Mouse (Mus musculus) yolk sac, embryonic 10.5 days (tissue): ENCODE results near the gene Arih2.
"Not testable (repeated sequence)": the region's sequence is repeated elsewhere in the genome, so short reads cannot be mapped to it uniquely, and the experiment has no call there.

Experiments
- DNase-seq: peaks from one replicate; pipeline ENCODE4 v3.0.0-alpha.2; 2017; ENCODE audit warnings: low spot score

Arih2 gene

DNA sequence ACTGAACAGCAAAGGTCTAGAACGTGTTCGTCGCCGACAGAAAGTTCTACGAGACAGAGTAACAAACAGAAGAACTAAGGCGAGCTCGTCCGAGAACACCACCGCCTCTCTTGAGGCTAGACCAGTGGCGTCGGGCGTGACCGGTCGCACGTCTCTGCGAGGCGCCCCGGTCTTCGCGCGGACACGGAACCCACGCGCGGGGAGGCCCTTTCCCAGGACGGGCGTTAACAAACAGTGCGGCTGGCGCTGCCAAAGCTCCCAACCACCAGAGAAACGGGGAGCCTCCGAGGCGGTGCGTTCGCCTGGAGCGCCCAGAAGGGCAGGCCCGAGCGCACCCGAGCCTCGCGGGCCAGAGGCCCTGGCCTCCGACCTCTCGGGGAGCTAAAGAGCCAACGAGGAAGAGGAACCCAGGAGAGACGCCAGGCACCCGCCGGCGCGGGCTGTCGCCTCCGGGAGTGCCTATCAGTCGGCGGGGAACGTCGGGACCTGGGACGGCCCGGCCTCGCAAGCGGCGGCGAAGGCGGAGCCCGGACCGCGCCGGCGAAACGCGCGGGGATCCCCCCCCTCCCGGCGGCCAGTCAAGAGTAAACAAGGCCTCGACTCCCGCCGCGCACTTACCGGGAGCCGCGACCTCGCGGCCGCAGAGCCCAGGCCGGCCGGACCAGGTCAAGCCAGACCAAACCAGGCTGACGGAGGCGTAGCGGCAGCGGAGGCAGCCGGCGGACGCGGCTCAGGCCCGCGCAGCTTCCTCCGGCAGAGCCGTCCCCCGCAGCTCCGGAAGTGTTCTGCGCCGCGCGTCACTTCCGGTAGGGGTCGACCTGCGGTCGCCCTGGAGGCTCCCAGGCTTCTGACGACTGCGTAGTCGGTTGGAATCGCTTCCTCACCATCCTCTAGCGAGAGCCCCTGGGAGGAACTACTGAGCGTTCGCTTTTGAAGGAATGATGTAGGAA lies at the start of gene Arih2:
Arih2 (minus strand) TSS at position 776 of the 950 bp plus-strand sequence.
- DNase-seq = peak; percentile 91

DNA sequence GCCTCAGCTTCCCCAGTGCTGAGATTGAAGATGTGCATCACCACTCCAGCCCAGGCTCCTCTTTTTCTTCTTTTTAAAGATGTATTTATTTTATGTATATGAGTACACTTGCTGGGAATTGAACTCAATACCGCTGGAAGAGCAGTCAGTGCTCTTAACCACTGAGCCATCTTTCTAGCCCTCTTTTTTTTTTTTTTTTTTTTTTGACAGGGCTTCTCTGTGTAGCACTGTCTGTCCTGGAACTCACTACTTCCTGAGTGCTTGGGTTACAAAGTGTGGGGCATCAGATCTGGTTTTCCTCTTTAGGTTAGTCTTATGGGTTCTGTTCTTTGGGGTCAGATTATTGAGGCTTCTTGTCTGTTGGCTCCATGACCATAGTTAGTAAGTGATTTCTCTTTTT lies 45.3 kb upstream of the Arih2 start:
- no peak for DNase-seq

DNA sequence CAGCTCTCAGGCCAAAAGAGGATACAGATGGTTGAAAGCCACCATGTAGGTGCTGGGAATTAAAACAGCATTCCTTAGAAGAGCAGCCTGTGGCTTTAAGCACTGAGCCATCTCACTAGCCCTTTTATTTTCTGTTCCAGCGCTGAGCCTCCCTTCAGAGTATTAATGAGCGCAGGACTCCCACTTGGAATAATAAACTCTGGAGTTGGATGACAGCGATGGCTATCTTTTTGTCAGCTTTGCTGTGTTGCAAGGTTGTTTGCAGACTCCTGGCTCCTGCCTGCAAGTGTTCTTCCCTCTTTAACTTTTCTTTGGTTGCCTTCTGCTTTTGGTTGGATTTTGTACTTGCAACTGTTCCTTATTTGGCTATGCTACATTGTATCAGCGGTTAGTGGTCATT lies 44.8 kb upstream of the Arih2 start:
- no peak for DNase-seq

DNA sequence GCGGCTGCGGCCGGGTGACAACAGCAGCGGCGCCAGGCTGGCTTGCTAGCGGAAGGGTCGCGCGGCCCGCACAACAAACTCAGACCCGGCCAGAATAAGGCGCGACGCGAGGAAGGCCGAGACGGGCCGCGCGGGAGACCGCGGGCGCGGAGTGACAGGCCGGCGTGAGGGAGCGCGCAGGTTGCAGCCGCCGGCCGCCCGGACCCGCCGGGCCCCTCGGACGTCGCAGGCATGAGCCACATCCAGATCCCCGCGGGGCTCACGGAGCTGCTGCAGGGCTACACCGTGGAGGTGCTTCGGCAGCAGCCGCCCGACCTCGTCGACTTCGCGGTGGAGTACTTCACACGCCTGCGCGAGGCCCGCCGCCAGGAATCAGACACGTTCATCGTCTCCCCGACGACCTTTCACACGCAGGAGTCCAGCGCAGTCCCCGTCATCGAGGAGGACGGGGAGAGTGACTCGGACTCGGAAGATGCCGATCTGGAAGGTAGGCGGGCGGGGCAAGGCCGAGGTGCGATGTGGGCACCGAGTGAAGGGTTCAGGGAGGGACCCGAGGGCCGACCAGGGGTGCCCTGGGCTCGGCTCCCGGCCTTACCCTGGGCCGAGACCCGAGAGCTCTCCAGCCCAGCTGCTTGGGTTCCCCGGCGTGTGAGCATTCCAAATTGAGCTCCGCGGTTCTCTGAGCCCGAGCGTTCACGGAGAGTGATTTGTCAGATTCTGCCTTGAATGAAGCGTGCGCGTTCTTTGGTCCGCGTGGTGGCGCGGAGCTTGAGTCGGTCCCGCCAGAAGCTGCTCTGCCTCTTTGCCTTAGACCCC lies 43.2 kb upstream of the Arih2 start:
- peak; percentile 63 for DNase-seq

DNA sequence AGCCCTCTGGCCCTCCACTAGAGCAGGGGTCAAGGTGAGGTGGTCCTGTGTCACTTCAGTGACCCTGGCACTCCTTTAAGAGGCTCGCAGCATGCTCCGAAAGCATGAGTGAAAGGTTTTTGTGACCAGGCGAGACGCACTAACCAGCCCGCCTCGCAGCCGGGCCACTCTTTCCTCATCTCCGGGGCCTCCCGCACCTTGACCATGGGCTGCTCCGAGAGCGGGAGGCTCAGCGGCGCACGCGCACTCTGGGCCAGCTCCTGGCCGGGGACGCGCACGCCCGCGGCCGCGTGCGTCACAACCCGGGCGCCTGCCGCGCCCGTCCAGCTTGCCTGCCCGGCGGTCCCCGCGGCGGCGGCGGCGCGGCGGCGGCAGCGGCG lies 42.6 kb upstream of the Arih2 start:
- peak; percentile 87 for DNase-seq

DNA sequence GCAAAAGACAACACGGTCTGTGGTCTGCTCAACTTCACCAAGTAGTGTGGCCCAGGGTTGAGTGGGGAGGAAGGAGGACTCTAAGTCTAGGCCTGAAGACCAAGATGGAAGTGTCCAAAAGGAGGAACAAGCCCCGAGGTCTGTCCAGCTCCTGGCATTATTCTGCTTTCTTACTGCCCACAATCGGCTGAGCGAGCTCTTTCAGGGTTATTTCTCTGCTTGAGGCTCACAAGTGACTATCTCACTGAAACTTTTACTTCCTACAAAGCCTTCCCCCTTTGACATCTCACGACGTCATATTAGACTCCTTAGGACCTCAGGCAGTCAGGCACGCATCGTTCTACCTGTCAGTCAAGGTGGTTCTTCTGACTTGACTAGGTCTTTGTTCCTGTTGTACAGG lies 42.2 kb upstream of the Arih2 start:
- DNase-seq = no peak

DNA sequence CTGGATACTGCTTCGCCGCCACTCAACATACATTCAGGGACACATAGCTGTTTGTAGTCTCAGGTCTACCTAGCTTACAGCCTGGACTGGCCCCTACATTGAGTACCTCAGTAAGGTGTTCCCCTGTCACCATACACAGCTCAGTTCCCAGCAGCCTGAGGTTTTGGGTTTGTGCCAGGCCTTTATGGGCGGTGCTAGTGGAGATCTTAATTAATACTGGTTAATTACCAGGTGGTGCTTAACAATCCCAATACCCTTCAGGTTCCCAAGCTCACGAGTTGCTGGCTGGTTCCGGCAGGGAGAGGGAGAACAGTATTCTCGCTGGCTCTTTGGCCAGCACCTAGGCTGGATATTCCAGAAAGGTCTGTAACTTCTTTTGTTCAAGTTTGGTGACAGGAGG lies 41.7 kb upstream of the Arih2 start:
- no peak for DNase-seq

DNA sequence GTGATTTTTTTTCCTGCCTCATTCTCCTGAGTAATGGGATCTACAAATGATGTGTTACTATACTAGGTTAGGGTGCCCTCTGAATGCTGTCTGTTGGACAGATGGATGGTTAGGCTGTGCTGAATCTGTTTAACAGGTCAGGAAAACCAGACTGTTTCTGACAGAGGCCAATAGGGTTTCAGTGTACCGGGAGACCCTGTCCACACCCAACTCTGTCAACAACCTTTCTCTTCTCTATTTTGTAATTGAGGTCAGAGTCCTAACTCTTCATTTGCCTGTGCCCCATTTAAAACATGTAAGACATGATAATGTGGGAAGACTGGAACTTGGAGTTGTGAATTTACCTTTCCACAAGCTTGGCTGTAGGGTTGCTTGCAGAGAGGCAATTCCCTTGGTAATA lies 40.8 kb upstream of the Arih2 start:
- no peak for DNase-seq

DNA sequence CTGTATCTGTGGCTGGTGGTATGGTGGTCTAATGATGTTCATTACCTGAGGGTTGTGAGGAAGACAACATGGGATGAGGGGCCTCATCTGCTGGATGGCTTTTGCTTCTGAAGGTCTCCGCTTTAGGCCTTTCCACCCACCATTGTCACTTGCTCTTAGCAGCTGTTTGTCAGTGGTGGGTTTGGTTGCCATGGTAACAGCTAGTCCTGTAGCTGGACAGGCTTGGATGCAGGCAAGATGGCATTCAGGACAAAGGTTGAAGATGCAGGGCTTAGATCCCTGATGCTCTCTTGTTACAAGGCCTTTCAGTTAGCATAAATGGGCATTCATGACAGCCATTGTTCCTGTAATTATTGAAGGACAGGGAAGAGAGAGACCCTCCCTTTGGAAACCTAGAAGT lies 39.9 kb upstream of the Arih2 start, which contains the start of gene Prkar2a:
Prkar2a (plus strand) TSS at position 209 of the 400 bp plus-strand sequence.
- DNase-seq = no peak

DNA sequence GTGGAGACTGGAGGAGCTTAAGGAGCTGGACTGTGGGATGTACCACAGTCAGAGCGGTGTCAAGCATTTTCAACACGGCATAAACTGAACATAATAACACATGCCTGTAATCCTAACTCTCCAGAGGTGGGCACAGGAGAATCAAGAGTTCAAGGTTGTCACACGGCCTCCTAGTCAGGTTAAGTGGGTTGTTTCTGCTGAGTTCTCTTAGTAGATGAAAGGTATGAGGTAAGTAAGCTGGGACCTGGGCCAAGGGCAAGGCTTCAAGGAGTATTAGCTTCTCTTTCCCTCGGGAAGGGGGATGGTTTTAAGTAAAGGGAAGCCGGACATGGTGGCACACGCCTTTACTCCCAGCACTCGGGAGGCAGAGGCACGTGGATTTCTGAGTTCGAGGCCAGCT lies 39.3 kb upstream of the Arih2 start:
- no peak for DNase-seq

DNA sequence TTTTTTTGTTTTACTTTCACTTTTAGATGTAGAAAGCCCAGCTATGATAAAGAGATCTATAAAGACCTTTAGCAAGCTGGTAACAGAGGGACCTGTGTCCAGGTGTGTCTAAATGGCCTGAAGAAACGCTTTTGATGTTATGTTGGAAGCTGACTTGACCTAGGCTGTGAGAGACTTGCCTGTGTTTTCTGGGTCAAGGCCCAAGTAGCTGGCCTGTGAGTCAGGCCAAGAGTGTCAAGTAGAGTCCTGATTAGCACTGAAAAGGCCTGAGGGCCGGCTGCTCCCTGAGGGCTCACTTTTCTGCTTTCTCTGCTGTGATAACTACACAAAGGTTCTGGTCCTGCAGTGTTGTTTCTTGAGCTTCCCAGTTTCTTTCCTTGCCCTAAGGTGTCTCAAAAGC lies 38.5 kb upstream of the Arih2 start:
- DNase-seq = no peak

DNA sequence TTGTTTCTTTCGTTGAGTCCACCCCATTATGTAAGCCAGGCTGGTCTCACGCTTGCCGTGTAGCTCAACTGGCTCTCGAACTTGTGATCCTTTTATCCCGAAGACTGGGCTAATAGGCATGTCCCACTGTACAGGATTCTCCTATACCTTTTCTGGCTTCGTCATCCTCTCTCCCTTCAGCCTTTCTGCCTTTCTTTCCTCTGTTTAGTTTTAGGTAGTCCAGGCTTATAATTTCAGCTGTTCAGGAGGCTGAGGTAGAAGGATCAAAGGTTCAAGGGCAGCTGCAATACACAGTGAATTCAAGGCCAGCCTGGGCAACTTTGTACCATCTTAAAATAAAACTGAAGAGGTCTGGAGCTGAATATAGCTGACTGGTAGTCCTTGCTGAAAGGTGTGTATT lies 38.0 kb upstream of the Arih2 start:
- DNase-seq = no peak

DNA sequence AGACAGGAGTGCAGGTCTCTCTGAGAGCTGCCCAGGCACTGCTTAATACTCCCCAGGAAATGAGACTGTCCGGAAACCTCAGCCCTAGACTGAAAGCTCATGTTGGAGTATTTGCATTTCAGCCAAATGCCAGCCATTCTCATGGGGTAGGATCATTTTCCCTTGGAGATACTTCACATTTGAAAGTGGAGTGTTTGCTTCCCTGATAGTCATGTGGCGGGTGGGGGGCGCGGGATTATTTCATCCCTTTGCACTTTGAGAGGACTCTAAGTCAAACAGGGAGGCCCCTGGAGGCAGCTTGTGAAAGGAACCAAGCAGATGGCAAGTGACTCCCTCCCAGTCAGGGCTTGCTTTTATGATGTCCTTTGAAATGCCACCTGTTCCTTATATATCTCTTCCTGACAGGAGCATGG lies 37.3 kb upstream of the Arih2 start:
- no peak for DNase-seq

DNA sequence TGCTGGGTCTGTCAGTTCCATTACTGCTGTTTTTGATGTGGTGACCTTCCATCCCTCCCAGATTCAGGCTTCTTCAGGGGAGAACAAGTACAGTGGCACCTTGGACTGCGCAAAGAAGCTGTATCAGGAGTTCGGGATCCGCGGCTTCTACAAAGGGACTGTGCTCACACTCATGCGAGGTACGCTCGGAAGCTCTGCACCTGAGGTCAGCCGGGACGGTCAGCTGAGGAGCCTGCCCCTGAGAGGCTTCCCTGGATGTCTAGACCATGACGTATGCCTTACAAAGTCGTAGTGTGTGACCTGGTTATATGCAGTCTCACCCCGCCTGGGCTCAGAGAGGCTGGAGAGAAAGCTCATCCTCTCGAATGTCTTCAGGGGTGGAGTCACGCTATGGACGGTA lies 30.8 kb upstream of the Arih2 start:
- DNase-seq = no peak

DNA sequence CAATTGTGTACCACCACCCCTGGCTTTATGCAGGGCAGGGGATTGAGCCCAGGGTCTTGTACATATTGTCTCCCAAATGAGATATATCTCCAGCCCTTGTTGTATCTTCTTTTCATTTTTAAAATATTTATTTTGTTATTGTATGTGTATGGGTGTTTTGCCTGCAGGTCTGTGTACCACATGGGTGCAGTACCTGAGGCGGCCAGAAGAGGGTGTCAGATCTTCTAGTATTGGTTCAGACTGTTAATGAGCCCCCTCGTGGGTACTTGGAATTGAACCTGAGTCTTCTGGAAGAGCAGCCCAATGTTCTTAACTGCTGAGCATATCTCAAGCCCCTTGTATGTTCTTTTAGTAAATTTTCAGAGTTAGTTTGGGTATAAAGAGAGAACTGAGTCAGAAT lies 24.0 kb upstream of the Arih2 start:
- DNase-seq = no peak

DNA sequence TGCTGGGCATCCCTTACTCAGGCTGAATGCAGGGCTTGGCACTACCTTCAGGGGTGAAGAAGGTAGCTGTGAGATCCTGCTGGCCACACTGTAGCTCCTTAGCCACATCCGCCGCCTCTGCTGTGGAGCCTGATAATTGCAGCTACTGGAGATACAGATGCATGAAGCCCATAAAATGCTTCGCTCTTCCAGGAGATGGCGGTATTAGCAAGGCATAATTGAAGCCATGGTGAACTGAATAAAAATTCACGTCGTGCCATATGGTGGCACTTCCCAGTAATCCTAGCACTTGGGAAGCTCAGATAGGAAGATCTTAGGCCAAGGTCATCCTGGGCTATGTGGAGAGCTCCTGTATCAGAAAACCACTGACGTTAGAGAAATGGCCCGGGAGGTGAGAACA lies 20.7 kb upstream of the Arih2 start:
- no peak for DNase-seq

DNA sequence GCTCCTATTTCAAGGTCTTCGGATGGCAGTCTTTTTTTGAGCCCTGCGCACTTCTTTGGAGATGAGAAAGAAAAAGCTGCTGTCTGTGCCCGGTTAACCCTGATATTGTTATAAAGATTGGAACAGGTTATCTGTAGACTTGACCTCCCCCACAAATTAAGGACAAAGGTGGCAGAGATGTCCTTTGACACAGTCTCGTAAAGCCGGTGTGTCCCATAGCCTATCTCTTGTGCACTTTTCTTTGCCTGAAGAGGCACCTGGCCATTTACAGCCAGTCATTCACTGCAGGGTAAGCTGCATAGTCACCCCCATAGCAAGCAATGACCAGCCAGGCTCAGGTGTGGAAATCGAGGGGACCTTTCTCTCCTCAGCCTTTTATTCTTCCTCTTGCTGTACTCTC lies 13.5 kb upstream of the Arih2 start:
- no peak for DNase-seq

DNA sequence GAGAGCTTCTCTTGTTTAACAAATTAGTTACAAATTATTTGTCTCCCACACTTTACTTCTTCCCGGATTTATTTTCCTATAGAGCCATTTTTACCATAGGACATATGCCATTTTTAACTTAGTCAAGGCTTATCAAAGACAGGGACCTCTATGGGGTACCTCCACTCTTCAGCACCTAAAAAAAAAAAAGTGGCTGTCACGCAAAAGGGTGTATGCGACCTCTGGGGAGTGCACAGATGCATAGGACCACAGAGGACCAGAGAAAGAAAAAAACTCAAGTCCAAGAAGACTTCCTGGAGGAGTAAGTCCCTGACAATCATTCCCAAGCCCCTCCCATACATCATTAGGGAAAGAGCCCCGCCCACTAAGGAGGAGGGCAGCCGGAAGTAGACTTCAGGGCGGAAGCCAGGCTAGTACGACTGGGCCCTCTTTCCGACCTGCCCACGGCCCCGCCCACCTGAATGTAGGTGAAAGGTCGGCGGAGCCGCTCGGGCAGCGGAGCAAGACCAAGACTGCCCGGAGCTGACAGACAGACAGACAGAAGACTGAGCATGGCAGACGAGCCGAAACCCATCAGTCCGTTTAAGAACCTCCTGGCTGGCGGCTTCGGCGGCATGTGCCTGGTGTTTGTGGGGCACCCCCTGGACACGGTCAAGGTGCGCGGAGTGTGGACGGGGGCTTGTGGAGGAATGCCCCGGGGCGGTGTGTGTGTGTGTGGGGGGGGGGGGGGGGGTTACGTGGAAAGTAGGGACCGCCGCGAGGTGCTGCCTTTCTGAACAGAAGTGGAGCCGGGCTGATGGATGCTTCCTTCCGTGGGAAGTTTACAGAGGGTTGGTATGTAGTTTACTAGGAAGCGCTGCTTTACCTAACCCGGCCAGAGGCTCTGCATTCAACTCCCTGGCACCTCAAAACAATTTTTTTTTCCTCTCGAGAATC lies 12.8 kb upstream of the Arih2 start, which contains the start of gene Slc25a20:
Slc25a20 (plus strand) TSS at position 412 of the 936 bp plus-strand sequence.
- DNase-seq = peak; percentile 90

DNA sequence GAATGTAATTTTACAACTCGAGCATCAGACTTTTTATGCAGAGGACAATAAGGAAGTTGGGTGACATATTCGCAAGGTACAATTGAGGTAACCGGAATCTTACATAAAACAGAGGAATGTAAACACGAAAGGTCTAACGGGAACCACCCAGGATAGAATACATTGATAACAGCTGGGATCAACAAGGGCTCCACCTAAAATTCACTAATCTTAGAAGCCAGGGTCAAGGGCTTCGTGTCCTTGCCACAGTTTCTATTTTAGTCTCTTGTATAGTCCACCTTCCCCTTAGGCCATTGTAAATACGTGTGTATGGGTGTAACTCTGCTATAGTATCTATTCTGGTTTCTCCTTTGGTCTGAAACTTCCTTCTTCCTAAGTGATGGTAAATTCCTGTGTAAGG lies 6.7 kb upstream of the Arih2 start:
- DNase-seq = not testable (repeated sequence)

DNA sequence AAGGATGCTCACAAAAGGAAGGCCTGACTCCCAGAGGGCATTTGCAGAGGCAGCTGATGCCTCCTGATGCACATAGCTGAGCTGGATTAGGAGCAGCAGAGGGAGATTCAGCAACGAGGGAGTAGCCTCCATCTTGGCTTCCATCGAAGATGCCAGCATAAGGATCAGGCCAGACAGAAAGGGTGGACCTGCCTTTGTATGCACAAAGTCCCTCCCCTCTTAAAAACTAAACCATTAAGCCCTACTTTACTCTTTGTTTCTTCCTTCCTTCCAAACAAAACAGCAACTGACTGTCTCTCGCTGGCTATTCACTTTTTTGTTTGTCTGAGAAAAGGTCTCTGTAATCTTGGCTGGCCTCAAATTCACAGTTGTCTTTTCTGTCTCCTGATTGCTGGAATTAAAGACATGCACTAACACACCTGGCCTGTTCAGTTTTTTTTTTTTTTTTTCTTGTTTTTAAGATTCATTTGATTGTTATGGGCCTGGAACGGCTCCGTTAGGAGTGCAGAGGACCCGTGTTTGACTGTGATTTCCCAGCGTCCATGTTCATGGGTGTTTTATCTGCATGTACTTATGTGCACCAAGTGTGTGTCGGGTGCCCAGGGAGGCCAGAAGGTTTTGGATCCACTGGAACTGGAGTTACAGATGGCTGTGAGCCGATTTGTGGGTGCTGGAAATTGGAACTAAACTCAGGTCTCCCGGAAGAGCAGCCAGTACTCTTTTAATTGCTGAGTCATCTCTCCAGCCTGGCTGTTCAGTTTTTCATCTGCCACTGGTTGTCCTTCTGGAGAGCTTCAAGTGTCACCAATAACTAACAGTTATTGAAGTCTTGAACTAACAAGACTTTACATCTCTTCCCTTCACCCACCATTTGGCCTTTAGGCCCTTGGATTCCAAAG lies 5.6 kb upstream of the Arih2 start:
- DNase-seq = no peak
